Mouse (Mus musculus) left cerebral cortex, adult 11 months (tissue): ENCODE measurements around the gene Slc25a26.
"Not testable (repeated sequence)": the region's sequence is repeated elsewhere in the genome, so short reads cannot be mapped to it uniquely, and the experiment has no call there.

Experiments used
- DNase-seq: peaks from one replicate; pipeline ENCODE4 v3.0.0; 2022; ENCODE audit warnings: low spot score

Gene Slc25a26

GRCm38 (mm10) chr6:94550851-94551250, 50.7 kb downstream of the Slc25a26 start:
- DNase-seq: no peak

- DNase-seq: no peak
Observed at GRCm38 (mm10) chr6:94553085-94553484, 53.0 kb downstream of the Slc25a26 start.

- not testable (repeated sequence) for DNase-seq
Observed at GRCm38 (mm10) chr6:94558603-94559002, 58.5 kb downstream of the Slc25a26 start.

GRCm38 (mm10) chr6:94560896-94561295, 60.8 kb downstream of the Slc25a26 start:
- DNase-seq: no peak

- DNase-seq: no peak
Observed at GRCm38 (mm10) chr6:94561346-94561745, 61.2 kb downstream of the Slc25a26 start.

- no peak for DNase-seq
Observed at GRCm38 (mm10) chr6:94563203-94563940, 63.2 kb downstream of the Slc25a26 start.

GRCm38 (mm10) chr6:94565766-94566165, 65.6 kb downstream of the Slc25a26 start:
- DNase-seq: no peak

GRCm38 (mm10) chr6:94568040-94568439, 67.9 kb downstream of the Slc25a26 start:
- no peak for DNase-seq

GRCm38 (mm10) chr6:94575526-94576166, 75.5 kb downstream of the Slc25a26 start:
- DNase-seq: no peak

GRCm38 (mm10) chr6:94577991-94578390, 77.9 kb downstream of the Slc25a26 start:
- DNase-seq: peak; percentile 39

GRCm38 (mm10) chr6:94582055-94582454, 81.9 kb downstream of the Slc25a26 start:
- DNase-seq: no peak

GRCm38 (mm10) chr6:94584147-94584695, 84.1 kb downstream of the Slc25a26 start:
- peak; percentile 52 for DNase-seq

GRCm38 (mm10) chr6:94584976-94585375, 84.8 kb downstream of the Slc25a26 start:
- no peak for DNase-seq

GRCm38 (mm10) chr6:94588365-94588764, 88.2 kb downstream of the Slc25a26 start:
- DNase-seq: no peak

- DNase-seq: no peak
Observed at GRCm38 (mm10) chr6:94592243-94592642, 92.1 kb downstream of the Slc25a26 start.

- no peak for DNase-seq
Observed at GRCm38 (mm10) chr6:94592710-94593109, 92.6 kb downstream of the Slc25a26 start.

GRCm38 (mm10) chr6:94594096-94594665, 94.0 kb downstream of the Slc25a26 start:
- no peak for DNase-seq

GRCm38 (mm10) chr6:94594711-94595110, 94.6 kb downstream of the Slc25a26 start:
- DNase-seq: no peak

- DNase-seq: no peak
Observed at GRCm38 (mm10) chr6:94595206-94595605, 95.1 kb downstream of the Slc25a26 start.

- DNase-seq: no peak
Observed at GRCm38 (mm10) chr6:94596051-94596760, 96.1 kb downstream of the Slc25a26 start.

GRCm38 (mm10) chr6:94596761-94597485, 96.8 kb downstream of the Slc25a26 start:
- no peak for DNase-seq

GRCm38 (mm10) chr6:94598421-94598820, 98.3 kb downstream of the Slc25a26 start:
- DNase-seq: no peak
